Mouse (Mus musculus) liver, embryonic 14.5 days (tissue): ENCODE data around the gene Stk38.

ENCODE experiments used
- CTCF ChIP-seq: IDR thresholded peaks from 2 replicates; pipeline ENCODE4 v1.5.1; 2016; ENCODE audit warnings: antibody characterized with exemption, low read depth, control low read depth
- EP300 ChIP-seq: IDR thresholded peaks from 2 replicates; pipeline ENCODE4 v1.6.1; 2016; ENCODE audit warnings: antibody characterized with exemption, low read depth

DNA sequence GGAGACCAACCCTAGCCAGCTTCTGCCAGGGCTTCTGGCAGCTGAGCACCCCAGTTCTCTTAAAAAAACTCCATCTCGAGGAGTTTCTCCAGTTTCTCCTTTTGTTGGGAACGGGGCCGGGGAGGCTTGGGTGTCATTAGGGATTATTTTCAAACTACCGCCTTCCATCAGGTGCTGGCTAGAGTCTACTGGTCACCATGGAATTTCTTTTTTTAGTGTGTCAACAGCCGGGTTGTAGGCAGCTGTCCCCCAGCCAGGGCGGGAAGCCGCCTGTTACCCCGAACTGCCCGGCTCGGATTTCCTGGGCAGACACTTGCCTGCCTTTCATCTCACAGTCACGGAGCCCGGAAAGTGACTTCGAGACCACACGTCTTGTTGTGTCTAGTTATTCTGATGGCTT, 43.0 kb upstream of the Stk38 start:
- TF ChIP-seq EP300 (no peak), CTCF (no peak)
